Mouse (Mus musculus): ENCODE measurements around the gene Fam217b.

Gene Fam217b

DNA sequence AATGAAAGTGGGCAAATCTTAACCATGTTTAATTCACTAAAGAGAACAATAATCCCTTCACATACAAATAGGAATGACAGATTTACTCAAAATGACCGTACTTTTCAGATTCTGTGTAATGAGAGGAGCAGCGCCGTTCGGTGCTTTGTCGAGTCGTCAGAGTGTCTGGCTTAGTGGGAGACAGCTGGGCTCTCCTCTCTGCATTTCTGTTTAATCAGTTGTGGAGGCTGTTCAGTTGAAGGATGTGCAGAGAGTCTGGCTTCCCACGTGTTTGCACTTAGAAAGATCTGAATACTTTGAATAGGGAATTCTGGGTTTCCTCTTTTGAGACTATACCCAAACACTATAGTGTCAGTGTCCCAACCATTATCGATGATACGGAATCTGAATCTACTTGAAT lies 23.0 kb downstream of the Fam217b start:
- DNase-seq (ENCODE audit: low spot score in 2 of 2): no peak

DNA sequence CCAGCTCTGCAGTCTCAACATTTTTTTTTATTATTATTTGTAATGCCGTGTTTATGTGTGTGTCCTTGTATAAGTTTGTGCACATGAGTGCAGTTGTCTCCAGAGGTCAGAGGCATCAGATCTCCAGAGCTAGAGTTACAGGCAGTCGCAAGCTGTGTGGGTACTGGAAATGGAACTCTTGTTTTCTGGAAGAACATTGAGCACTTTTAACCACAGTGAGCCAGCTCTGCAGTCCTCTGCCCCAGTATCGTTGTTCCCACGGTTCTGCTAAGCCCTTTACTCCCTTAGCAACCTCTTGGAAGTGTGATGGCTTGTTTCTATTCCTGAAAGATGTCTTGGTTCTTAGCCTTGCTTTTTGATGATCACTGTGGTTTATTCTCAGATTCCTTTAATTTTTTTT lies 35.1 kb downstream of the Fam217b start:
- no peak for DNase-seq (ENCODE audit: low spot score in 2 of 2)

DNA sequence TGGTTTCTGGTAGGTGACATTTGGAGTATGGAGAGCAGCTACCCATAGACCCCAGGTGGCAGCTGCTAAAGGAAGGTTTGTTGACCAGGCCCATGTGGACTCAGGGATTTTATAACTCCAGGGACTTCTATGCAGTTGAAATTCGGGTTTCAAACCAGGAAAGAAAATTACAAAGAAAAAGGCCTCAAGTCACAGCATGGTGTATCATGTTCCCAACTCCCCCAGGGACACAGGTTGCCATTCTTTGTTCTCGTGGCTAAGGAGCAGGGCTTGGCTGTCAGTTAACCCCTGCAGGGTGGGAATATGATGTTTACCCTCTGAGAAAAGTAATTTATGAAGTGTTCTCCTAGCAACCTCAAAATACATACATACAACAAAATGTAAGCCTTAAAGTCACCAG lies 35.9 kb downstream of the Fam217b start:
- DNase-seq (ENCODE audit: low spot score in 2 of 2): no peak

DNA sequence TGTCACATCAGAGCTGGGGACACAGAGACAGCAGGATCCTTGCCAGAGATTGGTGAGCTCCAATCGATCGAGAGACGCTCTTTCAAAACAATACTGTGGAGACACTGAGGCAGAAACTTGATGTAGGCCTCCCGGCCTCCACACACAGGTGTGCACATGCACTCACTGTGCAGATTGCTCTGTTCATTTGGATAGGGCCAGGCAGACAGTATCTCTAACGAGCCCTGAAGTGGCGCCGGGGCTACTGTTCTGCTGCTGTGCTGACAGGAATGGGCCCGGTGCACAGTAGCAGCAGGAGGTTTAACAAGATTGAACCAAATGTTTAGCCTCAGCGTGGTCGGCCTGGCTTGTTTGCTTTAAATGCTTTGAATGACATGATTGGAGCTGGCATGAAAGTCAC lies 36.6 kb downstream of the Fam217b start:
- no peak for DNase-seq (ENCODE audit: low spot score in 2 of 2)

DNA sequence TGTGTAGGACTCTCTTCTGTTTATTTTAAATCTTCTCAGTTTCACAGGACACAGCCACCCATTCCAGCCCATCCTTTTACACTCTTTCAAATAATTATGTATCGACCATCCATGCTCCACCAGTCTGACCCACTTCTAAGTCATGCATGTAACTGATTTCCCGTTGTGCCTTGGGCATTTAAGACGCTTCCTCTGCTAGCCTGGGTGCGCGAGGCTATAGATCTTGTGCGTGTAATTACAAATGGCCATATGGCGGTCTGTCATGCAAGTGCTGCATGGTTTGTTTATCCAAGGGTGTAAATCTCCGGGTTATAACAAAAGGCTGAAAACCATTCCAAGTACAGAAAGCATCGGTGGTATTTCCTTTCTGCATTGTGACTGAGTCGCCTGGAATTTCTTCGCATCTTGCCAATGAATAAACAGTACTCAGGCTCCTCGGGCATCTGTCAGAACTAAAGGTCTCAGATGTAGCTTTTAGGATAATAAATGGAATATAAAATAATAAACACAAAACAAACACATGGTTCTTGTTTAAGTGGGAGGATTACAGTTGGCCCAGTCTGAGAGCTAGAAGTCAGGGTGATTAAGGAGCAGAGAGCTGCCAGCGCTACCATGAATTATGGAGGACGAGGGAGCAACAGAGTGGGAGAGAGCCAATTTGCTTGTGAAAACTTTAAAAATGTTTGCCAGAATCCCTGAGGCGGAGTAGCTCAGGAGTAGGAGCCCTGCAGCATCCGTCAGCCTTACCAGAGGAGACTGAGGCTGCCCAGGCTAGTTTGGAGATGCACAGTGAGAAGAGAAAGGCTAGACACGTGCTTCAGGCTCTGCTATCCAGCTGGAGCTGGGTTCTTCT lies 40.6 kb downstream of the Fam217b start:
- DNase-seq (ENCODE audit: low spot score in 2 of 2): no peak

DNA sequence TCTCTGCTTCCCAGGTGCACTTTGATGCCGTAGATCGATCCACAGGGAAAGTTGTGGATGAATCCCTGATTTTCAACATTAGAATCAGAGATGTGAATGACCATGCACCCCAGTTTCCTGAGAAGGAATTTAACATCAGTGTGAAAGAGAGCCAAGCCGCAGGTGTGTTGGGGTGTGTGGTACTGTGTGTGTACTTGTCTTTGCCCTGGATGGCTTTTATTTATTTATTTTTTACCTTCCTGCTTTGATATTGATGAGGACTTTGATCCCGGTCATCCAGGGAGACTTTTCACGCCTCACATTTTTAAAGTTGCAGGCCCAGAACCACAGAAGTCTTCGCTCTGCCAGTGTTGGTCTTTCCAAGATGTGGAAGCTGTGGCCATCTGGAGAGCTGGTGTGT lies 43.1 kb downstream of the Fam217b start:
- no peak for DNase-seq (ENCODE audit: low spot score in 2 of 2)

DNA sequence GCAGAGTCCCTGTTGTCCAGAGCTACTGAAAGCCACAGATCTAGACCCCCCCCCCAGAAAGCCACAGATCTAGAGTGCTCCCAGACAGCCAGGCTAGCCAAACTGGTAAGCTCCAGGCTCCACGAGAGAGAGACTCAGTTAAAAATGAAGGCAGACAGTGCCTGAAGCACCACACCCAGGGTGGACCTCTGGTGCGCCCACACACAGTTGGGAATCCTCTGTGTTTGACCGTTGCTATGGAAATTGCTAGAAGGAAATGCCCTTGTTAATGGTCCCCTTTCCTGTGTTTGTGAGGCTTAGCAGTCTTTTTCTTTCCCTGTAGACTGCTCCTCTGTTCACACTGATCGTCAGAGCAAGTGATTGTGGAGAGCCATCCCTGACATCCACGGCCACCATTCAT lies 46.0 kb downstream of the Fam217b start:
- DNase-seq (ENCODE audit: low spot score in 2 of 2): no peak

DNA sequence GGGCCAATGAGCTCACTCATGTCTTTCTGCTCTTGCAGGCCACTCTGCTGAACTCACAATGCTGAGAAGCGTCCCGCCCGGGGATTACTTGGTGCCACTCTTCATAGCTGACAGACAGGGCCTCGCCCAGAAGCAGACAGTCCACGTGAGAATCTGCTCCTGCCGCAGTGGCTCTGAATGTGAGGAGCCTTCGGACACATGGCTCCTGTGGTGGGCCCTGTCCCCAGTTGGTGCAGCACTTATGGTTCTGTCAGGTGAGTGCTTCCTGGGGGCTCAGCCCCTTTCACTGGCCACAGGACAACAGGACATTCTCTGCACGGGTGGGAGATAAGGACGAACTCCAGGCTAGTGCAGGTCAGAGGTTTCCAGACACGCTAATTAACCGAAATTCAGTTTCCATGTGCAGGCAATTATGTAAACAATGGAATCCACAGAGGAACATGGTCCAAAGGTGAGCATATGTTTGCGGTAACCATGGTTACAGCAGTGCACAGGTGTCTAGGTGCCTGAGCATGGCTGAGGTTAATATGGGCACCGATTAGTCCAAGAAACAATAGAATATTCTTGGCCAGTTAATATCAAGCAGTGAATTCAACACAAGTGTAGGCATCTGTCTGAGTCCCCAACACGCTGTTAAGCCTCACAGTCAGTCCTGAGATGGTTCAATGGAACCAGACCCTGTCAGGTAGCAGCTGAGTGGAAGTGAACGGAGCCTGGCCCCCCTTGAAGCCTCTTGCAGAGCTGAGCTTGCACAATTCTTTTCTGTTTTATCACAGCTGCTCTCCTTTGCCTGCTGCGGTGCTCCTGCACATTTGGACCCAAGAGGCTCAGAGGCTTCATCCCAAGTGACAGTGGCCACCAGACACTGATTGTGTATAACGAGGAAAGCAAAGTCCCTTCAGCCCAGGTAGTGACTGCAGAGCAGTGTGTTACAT lies 57.5 kb downstream of the Fam217b start:
- no peak for DNase-seq (ENCODE audit: low spot score in 2 of 2)

DNA sequence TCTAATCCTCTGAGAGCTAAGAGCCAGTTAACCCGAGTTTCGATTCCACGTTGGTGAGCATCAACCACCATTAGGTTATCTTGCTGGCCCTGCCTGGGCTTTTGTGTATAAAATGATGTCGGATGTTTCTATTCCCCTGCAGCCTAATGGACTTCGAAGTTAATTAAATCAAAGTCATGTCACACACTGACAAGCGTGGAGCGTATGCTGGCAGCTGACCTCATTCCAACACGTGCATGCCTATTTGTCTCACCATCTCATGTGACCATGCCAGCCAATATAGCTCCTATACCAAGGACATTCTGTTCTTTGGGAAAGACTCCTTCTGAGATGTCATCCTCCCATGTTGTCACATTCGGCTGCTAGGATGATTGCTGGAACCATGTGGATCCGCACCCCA lies 59.6 kb downstream of the Fam217b start:
- DNase-seq (ENCODE audit: low spot score in 2 of 2): no peak

Data from right cerebral cortex, adult 2 months (tissue).